Mouse (Mus musculus) urinary bladder, postnatal 10 days (tissue): ENCODE measurements around the gene Baz2a.
"Not testable (repeated sequence)": the region's sequence is repeated elsewhere in the genome, so short reads cannot be mapped to it uniquely, and the experiment has no call there.

Experiments
- DNase-seq: peaks from one replicate; pipeline ENCODE4 v3.0.0; 2022; ENCODE audit warnings: low spot score

Baz2a gene

GRCm38 (mm10) chr10:128091564-128092505 lies at the start of gene Baz2a:
Gene Baz2a, plus strand, starts transcription at chr10:128091577.
- DNase-seq, result no peak

- no peak for DNase-seq
Measured at GRCm38 (mm10) chr10:128041636-128042035, 49.7 kb upstream of the Baz2a start.

GRCm38 (mm10) chr10:128042466-128042865 lies 48.9 kb upstream of the Baz2a start:
- DNase-seq, result no peak

- DNase-seq, result no peak
Measured at GRCm38 (mm10) chr10:128043041-128043835, 48.1 kb upstream of the Baz2a start.

- no peak for DNase-seq
Measured at GRCm38 (mm10) chr10:128048157-128048556, 43.2 kb upstream of the Baz2a start.

- no peak for DNase-seq
Measured at GRCm38 (mm10) chr10:128049741-128050140, 41.6 kb upstream of the Baz2a start.

- DNase-seq, result no peak
Measured at GRCm38 (mm10) chr10:128050355-128050754, 41.0 kb upstream of the Baz2a start.

GRCm38 (mm10) chr10:128051589-128051988 lies 39.8 kb upstream of the Baz2a start:
- no peak for DNase-seq

GRCm38 (mm10) chr10:128052136-128052535 lies 39.2 kb upstream of the Baz2a start:
- DNase-seq, result not testable (repeated sequence)

GRCm38 (mm10) chr10:128053001-128053400 lies 38.4 kb upstream of the Baz2a start:
- no peak for DNase-seq

- DNase-seq, result no peak
Measured at GRCm38 (mm10) chr10:128058184-128058583, 33.2 kb upstream of the Baz2a start.

GRCm38 (mm10) chr10:128058601-128059151 lies 32.7 kb upstream of the Baz2a start, which contains the start of gene Ptges3:
Gene Ptges3, plus strand, starts transcription at chr10:128058954.
- peak; percentile 88 for DNase-seq

- DNase-seq, result no peak
Measured at GRCm38 (mm10) chr10:128059207-128059981, 32.0 kb upstream of the Baz2a start.

GRCm38 (mm10) chr10:128061109-128061508 lies 30.3 kb upstream of the Baz2a start:
- DNase-seq, result no peak

- no peak for DNase-seq
Measured at GRCm38 (mm10) chr10:128062221-128062989, 29.0 kb upstream of the Baz2a start.

GRCm38 (mm10) chr10:128066072-128066471 lies 25.3 kb upstream of the Baz2a start:
- DNase-seq, result no peak

- no peak for DNase-seq
Measured at GRCm38 (mm10) chr10:128069201-128069600, 22.2 kb upstream of the Baz2a start.

GRCm38 (mm10) chr10:128070432-128070831 lies 20.9 kb upstream of the Baz2a start:
- DNase-seq, result not testable (repeated sequence)

- DNase-seq, result not testable (repeated sequence)
Measured at GRCm38 (mm10) chr10:128078269-128078668, 13.1 kb upstream of the Baz2a start.

GRCm38 (mm10) chr10:128080496-128080895 lies 10.9 kb upstream of the Baz2a start:
- DNase-seq, result no peak
